Mouse (Mus musculus): ENCODE data around the gene Olfr787.

The Olfr787 gene

DNA sequence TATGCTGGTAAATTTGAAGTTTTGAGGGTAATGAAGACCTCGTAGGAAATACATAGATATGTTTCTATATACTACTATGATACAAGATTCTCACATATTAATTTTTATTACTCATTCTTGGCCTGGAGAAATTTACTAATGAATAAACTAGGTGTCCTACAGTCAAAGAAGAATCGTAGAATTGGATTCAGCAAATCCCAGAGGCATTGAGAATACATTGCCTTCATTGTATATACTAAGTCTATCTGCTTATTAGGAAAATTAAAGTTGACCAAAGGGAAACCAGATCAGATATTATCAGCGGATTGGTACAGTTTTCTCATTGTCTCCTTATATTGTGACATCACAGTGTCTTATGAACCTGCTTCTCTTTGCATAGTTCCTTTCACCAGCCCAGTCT lies at the start of gene Olfr787:
Gene Olfr787 (plus strand): TSS at position 301 of the 400 bp plus-strand sequence.
- no peak for DNase-seq (ENCODE audit: low spot score)

DNA sequence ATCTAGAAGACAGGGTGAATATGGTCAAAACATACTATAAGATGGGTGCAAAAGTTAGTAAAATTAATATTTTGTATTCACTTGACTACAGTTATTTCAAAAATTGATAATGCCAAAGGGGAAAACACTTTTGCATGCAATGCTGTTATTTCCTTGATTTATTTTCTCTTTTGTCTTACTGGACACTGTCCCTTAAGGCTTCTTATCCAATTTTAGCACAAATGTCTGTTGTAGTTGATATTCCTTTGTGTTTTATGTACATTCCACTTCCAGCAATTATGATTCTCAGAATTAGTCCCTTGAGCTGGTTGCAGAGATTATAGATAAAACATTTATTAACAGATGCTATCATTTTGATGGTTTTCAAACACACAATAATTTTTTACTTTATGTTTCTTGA lies 34.7 kb upstream of the Olfr787 start, which contains the start of gene Olfr786:
Gene Olfr786 (plus strand): TSS at position 301 of the 400 bp plus-strand sequence.
- no peak for DNase-seq (ENCODE audit: low spot score)

- no peak for DNase-seq (ENCODE audit: low spot score)
These were observed 9.0 kb downstream of the Olfr787 start, which contains the start of gene Olfr788 for GRCm38 (mm10) chr10:129470698-129471097. Gene Olfr788, plus strand, starts transcription at chr10:129470998.

GRCm38 (mm10) chr10:129473256-129473655 lies 11.6 kb downstream of the Olfr787 start:
- no peak for DNase-seq (ENCODE audit: low spot score)

DNA sequence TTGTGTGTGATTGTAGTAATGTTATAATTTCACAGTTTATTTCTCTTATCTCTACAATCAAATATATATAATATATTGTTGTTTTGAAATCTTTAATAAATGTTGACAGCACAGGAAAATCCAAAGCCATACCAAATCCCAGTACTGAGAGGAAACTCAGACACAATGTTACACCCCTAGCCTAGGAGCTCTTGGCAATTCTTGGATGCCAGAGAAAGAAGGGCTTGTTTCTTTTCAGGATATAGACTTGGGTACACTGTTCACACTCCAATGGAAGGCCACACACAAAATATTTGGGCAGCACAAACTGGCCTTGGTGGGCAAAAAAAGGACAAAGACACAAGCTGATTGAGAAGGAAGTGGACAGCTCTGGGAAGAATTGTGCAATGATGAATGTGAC lies 12.1 kb downstream of the Olfr787 start:
- DNase-seq (ENCODE audit: low spot score): no peak

GRCm38 (mm10) chr10:129484452-129484851 lies 22.8 kb downstream of the Olfr787 start, which contains the start of gene Olfr789:
Gene Olfr789, plus strand, starts transcription at chr10:129484752.
- DNase-seq (ENCODE audit: low spot score): no peak

DNA sequence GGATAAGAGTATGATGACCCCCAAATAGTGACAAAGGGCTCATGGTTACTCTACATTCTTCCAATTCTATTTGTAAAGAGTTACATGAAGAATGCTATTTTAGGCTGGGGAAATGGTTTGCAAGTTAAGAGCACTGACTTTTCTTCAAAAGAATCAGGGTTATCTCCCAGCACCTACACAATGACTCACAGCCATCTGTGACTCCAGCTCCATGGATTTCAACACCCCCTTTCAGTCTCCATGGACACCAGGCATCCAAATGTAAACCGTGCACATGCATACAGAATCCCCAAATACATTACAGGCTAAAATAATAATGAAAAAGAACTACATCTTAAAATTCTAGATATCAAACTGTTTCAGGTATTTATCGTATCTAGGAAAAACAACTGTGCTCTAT lies 28.4 kb downstream of the Olfr787 start:
- DNase-seq (ENCODE audit: low spot score): no peak

DNA sequence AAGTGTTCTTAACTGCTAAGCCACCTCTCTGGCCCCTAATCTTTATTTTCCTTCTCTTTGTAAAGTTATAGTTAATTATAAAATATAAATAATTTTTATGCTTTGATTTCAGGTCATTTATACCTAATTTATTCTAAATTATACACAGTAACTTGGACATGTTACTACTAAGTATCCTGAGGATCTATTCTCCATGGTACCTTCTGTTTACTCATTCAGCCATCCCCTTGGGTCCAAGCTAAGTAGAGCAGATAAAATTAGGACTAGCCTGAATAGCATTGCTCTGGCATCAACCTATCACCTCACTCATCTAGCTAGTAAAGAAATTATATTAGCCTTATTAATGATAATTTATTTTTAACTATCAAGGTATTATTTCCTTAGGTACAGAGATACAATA lies 36.5 kb downstream of the Olfr787 start, which contains the start of gene Olfr790:
Gene Olfr790 (plus strand): TSS at position 301 of the 400 bp plus-strand sequence.
- DNase-seq (ENCODE audit: low spot score): no peak
